In the genomic region with DNA sequence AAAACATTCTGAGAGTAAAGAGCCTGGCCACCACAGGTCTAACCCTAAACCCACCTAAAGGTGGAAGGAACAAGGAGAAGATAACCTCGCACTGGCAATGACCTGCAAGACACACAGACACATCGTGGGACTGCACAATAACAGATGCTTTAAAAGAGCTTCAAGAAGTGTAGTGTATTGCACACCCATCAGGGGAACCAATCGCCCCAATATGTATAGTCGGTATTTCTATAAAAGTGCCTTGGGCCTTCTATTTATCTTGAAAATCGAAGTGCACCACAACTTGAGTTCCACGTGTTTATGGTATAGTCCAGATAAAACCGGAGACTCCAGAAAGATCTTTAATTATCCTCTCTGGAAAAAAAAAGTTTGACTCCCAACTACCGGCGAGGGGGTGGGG, we compare ENCODE assay signal across 8 mouse cellular contexts. TPM values are rescaled to one million over a fixed set of nuclear protein-coding genes. Genes with fewer than 3 reads are reported as not detected.
A peak's percentile ranks its signal among the peaks of the same experiment; 100 is the strongest.
DNase-seq lines count a peak whose midpoint lies in the region; ATAC-seq and TF ChIP-seq lines count a peak whose summit lies in the region.

No protein-coding gene starts in this region.

- peak overlapping the region; percentile 75 for H3K4me3 ChIP-seq in heart, adult 2 months
- H3K4me3 ChIP-seq in ES-Bruce4 (ENCODE audit: low read depth, low read length) = peak overlapping the region; percentile 20; the same call in 1 of the 2 replicates
- H3K4me3 ChIP-seq in forebrain, embryonic 15.5 days = peak overlapping the region; percentile 73
- H3K4me3 ChIP-seq in liver, embryonic 13.5 days (replicated peaks) = peak overlapping the region; percentile 88

- no peak for TF ChIP-seq CTCF in heart, adult 2 months (IDR thresholded peaks at IDR 0.05)
- TF ChIP-seq CTCF in ES-Bruce4 (IDR thresholded peaks at IDR 0.05; ENCODE audit: low read depth, low read length) = no peak

- H3K36me3 ChIP-seq in heart, adult 2 months (ENCODE audit: control insufficient read depth, insufficient read depth, low read length) = peaks cover 3% of the 10 kb centered on the region
- peaks cover 30% of the 10 kb centered on the region for H3K36me3 ChIP-seq in ES-Bruce4 (ENCODE audit: control insufficient read depth, insufficient read depth, low read length, poor library complexity, severe bottlenecking)
- no peaks in the 10 kb centered on the region for H3K36me3 ChIP-seq in forebrain, embryonic 15.5 days
- H3K36me3 ChIP-seq in liver, embryonic 13.5 days = peaks cover 26% of the 10 kb centered on the region

- WGBS in heart, adult 2 months = 6% methylated on average over 9 of the region's 9 CpGs
- WGBS in forebrain, embryonic 15.5 days = 18% methylated on average over 9 of the region's 9 CpGs
- WGBS in liver, embryonic 13.5 days (ENCODE audit: insufficient replicate concordance) = 5% methylated on average over 9 of the region's 9 CpGs

- DNase-seq in heart, adult 2 months = no peak
- DNase-seq in heart, postnatal 25 days (ENCODE audit: low spot score) = no peak
- no peak for DNase-seq in liver, embryonic 13.5 days
- no peak for DNase-seq in T-cell, adult 2 months (ENCODE audit: low spot score)
- DNase-seq in spleen, adult 12 weeks (ENCODE audit: low spot score) = no peak
- no peak for DNase-seq in layer of hippocampus, adult 18-20 months (ENCODE audit: low spot score in 2 of 2)

- intact Hi-C loops in heart, adult 2 months (cut with DNase I) = no loop called here
- intact Hi-C loops in heart, postnatal 25 days (cut with DNase I) = no loop called here

- TF ChIP-seq EP300 in heart, adult 2 months (IDR thresholded peaks at IDR 0.05; ENCODE audit: insufficient read depth, low read depth, low read length) = no peak
- no peak for TF ChIP-seq EP300 in ES-Bruce4 (IDR thresholded peaks at IDR 0.05; ENCODE audit: insufficient read depth, low read depth, low read length)

- H3K27me3 ChIP-seq in heart, adult 2 months (ENCODE audit: control insufficient read depth, insufficient read depth, low read length) = no peaks in the 10 kb centered on the region
- no peaks in the 10 kb centered on the region for H3K27me3 ChIP-seq in ES-Bruce4 (ENCODE audit: control insufficient read depth, insufficient read depth, low read length, poor library complexity, severe bottlenecking)
- no peaks in the 10 kb centered on the region for H3K27me3 ChIP-seq in forebrain, embryonic 15.5 days
- H3K27me3 ChIP-seq in liver, embryonic 13.5 days = no peaks in the 10 kb centered on the region

- TF ChIP-seq POLR2A in heart, adult 2 months (IDR thresholded peaks at IDR 0.05; ENCODE audit: insufficient read depth, low read depth, low read length) = no peak
- TF ChIP-seq POLR2A in ES-Bruce4 (IDR thresholded peaks at IDR 0.05; ENCODE audit: insufficient read depth, low read length) = no peak

- H3K79me2 ChIP-seq in heart, adult 2 months (replicated peaks; ENCODE audit: control insufficient read depth, insufficient read depth, low read length) = no peaks in the 10 kb centered on the region

- H3K9ac ChIP-seq in heart, adult 2 months (ENCODE audit: low read depth, low read length) = peak overlapping the region; percentile 38; the same call in 1 of the 2 replicates
- peak overlapping the region; percentile 66; the same call in 1 of the 2 replicates for H3K9ac ChIP-seq in ES-Bruce4 (ENCODE audit: low read depth, poor library complexity, severe bottlenecking)
- H3K9ac ChIP-seq in forebrain, embryonic 15.5 days (replicated peaks) = peak overlapping the region; percentile 78
- peak overlapping the region; percentile 95 for H3K9ac ChIP-seq in liver, embryonic 13.5 days

- H3K9me3 ChIP-seq in ES-Bruce4 (replicated peaks; ENCODE audit: control insufficient read depth, insufficient read depth, low read length, poor library complexity, severe bottlenecking) = peaks cover 42% of the 10 kb centered on the region
- H3K9me3 ChIP-seq in forebrain, embryonic 15.5 days = no peaks in the 10 kb centered on the region
- no peaks in the 10 kb centered on the region for H3K9me3 ChIP-seq in liver, embryonic 13.5 days (replicated peaks)

- H3K27ac ChIP-seq in heart, adult 2 months = peak overlapping the region; percentile 44
- peak overlapping the region; percentile 53; the same call in 1 of the 2 replicates for H3K27ac ChIP-seq in ES-Bruce4 (ENCODE audit: insufficient read depth, low read length)
- peak overlapping the region; percentile 90; the same call in 1 of the 2 replicates for H3K27ac ChIP-seq in forebrain, embryonic 15.5 days (replicated peaks)
- peak overlapping the region; percentile 93 for H3K27ac ChIP-seq in liver, embryonic 13.5 days

- H3K4me1 ChIP-seq in heart, adult 2 months (ENCODE audit: control insufficient read depth, insufficient read depth, low read length) = peaks cover 2% of the 10 kb centered on the region
- H3K4me1 ChIP-seq in ES-Bruce4 (ENCODE audit: control insufficient read depth, insufficient read depth, low read length) = no peaks in the 10 kb centered on the region
- peaks cover 20% of the 10 kb centered on the region for H3K4me1 ChIP-seq in forebrain, embryonic 15.5 days
- peaks cover 48% of the 10 kb centered on the region for H3K4me1 ChIP-seq in liver, embryonic 13.5 days (replicated peaks)

- peak; percentile 7; the same call in 1 of the 2 replicates for ATAC-seq in forebrain, embryonic 15.5 days (replicated peaks)
- ATAC-seq in liver, embryonic 13.5 days (ENCODE audit: low read depth) = no peak

- peak overlapping the region; percentile 69 for H3K4me2 ChIP-seq in forebrain, embryonic 15.5 days (replicated peaks)
- peak overlapping the region; percentile 82 for H3K4me2 ChIP-seq in liver, embryonic 13.5 days

RNA-seq across cellular contexts. Expression of gene Dut, which starts 0.3 kb away (rescaled TPM):
- 10 to 100 TPM; 27.4 to 27.5 TPM for total RNA-seq in heart, adult 2 months (2021)
- polyA plus RNA-seq in heart, adult 2 months (2012; rRNA removed) = 17.3 and 25.0 TPM in 2 replicates
- total RNA-seq in heart, postnatal 25 days (2021) = 10 to 100 TPM; 28.7 to 29.8 TPM
- polyA plus RNA-seq in ES-Bruce4 (2011; ENCODE audit: insufficient read depth, insufficient read length, low read depth, missing spikeins) = 127 and 130 TPM in 2 replicates
- polyA plus RNA-seq in forebrain, embryonic 15.5 days (2015; fragmentation: Nextera tagmentation; extraction: Ambion mirVana) = 105 and 118 TPM in 2 replicates
- 169 and 189 TPM in 2 replicates for polyA plus RNA-seq in liver, embryonic 13.5 days (2015; fragmentation: Nextera tagmentation; extraction: Ambion mirVana)
- total RNA-seq in layer of hippocampus, adult 18-20 months (2021) = 10 to 100 TPM; 24.8 to 31.3 TPM

Comparison
In these comparisons a context has a peak if more than half of its experiments do, and no peak if none do; other contexts are left out.
1. H3K4me3 ChIP-seq: peak in every context shown above with its lines; median percentile 88 in liver, embryonic 13.5 days; 75 in heart, adult 2 months; 73 in forebrain, embryonic 15.5 days; 20 in ES-Bruce4.
2. H3K9ac ChIP-seq: peak in every context shown above with its lines; median percentile 95 in liver, embryonic 13.5 days; 78 in forebrain, embryonic 15.5 days; 66 in ES-Bruce4; 38 in heart, adult 2 months.